Mouse (Mus musculus) cerebral cortex, adult 2 months (tissue): ENCODE results near the gene Gm43302.

Source experiments
- WGBS: fragments of 180-500 bp; shearing (Covaris S2); methylation state at CpG from one replicate; pipeline ENCODE4 v1.1.7; 2018; 5-methylcytosine and 5-hydroxymethylcytosine counted together

Gene Gm43302

DNA sequence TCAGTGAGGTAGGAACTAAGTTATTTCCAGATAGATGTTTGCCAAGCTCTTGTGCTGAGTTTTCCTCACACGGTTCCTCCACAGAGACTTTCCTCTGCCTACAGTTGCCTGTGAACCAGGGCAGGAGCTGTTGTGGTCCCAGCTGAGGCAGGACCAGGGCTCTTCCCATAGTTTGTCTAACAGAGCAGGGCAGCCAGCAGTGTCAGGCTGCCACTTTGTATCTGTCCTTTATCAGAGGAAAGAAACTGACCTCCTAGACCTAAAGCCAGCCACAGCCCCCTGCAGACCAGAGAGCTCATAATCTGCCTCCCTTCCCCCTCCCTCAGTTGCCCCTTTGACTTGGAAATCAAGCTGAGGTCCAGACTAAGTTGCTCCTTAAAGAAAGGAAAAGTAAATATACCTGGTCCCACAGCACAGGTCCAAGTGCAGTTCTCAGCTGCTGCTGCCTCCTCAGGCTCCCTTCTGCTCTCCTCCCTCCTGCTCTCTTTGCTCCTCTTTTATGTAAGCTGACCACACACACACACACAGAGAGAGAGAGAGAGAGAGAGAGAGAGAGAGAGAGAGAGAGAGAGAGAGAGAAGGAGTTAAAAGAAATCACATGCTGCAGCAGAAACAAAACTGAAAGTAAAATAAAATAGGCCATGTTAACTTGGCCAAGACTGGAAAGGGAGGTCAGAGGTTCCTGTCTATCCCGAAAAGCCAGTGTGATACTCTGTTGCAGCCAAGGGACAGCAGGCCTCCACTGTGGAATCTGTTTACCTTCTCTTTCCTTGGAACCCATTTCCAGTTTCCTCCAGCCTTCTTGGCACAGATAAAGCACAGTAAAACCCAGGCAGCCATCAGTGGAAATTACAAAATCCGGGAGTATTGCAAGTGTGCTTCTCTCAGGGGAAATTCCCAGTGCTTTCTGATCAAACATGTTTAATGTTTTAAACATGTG lies at the start of gene Gm43302, which contains the start of gene Gbp6:
Gene Gm43302, minus strand, starts transcription at position 470 of the 940 bp plus-strand sequence.
Gene Gbp6, minus strand, starts transcription at position 473 of the 940 bp plus-strand sequence.
- 36% methylated on average over 3 of the region's 3 CpGs for WGBS

DNA sequence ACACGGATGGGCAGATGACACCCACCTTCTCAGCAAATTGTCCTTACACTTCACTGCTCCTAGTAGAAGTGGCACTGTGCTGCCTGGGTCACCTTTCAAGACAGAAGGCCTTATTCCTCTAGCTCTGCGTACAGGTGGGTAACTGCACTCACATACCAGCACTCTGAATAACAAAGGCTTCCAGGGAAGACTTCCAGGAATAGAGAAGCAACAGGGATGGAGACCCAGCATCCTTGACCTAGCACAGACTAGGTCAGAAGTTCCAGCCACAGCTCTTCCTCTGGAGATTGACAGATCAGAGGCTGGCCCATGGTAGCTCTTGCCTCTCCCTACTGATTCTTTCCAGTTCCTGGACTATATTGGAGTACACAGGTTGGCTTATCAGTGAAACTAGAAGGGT lies 47.8 kb upstream of the Gm43302 start:
- WGBS: 87% methylated on average over 2 of the region's 2 CpGs

DNA sequence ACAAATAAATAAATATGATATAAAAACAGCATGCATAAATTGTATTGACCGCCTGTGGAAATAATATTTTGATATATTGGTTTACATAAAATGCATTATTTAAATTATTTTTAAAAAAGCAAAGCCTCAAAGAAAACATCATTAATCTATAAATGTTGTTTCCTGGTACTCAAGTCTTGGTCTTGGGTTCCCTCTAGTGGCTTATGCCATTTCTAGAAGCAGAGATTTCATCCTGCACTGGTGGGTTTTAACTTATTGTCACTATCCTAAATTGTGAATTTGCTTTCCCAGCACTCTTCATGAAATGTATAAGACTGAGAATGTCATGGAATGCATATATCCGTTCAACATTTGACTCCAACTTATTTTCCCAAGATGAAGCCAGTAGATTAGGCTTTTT lies 29.0 kb upstream of the Gm43302 start:
- 77% methylated on average over 2 of the region's 2 CpGs for WGBS

DNA sequence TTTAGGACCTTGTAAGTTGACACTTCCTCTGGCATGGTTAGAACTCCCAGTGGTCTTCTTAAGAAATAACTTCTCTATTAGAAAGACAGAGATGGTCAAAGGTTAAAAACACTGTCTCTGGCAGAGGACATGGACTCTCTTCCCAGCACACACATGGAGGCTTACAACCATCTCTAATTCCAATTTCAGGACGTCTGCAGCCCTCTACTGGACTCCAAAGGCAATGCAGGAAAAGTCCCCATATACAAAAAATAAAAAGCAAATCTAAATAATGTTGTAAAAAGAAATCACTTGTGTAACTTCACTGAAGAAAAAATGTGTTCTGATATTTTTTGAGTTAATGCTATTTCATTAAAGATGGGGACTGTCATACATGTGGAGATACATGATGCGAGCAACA lies 17.4 kb upstream of the Gm43302 start:
- 81% methylated on average over 2 of the region's 2 CpGs for WGBS

DNA sequence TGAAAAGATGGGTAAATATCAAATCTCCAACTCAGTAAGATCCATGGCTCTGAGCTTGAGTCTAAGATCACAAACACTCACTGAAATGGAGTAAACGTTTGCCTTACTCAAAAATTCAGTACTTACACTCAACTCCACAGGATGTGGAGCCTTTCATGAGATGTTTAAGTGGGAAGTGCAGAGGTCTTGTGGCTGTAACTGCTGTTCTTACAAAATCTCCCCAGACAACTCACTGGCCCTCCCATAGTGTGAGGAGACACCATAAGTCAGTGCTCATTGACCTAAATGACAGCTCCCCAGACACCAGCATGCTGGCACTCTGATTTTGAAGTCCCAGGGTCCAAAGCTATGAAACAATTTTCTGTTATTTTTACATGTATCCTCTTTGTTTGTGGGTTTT lies 15.7 kb upstream of the Gm43302 start:
- 66% methylated on average over 1 of the region's 1 CpGs for WGBS

DNA sequence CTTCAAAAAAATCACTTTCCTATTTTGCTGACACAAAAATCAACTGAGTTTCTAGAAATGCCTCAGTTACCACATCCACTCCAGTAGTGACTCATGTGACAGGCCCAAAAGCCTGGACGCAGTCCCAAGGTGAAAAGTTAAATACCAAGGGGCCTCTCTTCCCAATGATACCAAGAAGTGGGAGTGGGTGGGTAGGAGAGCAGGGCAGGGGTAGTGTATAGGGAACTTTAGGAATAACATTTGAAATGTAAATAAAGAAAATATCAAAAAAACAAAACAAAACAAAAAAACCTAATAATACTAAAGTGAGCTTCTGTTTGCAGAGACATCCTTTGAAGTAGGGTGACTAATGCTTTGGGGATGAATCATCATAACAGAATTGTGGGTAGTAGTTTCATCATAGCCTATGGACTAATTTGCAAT lies 12.7 kb upstream of the Gm43302 start:
- 84% methylated on average over 1 of the region's 1 CpGs for WGBS

DNA sequence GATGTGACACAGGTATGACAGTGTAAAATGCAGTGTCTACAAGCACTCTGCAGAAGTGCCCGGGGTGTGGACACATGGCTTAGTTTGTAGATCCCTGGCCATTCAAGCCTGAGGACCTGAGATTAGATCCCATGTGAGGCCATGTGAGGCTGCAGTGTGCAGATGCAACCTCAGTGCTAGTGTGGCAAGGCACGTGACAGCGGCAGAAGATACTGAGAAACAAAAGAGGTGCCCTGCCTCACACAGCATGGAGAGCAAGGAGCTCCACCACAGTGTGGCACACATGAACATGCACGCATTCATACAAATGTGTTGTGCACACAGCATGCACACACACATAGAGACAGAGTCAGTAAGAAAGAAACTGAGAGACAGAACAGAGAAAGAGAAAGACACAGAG lies 12.2 kb upstream of the Gm43302 start:
- WGBS: 95% methylated on average over 4 of the region's 4 CpGs

DNA sequence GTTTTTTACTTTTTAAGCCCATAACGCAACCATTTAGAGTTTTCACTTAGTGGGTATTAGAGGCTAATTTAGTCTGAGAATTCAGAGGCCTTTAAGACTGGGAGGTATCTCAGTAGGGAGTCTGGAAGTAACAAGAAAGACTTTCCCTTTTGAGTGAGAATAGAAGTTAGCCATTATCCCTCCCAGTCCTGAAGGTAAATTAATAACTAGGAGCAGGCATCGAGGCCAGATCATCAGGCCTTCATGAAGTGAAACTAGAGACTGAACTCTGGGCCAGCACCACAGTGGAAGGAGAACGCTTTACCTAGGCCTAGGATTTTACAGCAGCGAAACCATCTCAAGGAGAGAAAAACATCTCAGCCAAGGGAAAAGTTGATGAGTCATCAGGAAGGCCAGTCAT lies 8.5 kb upstream of the Gm43302 start:
- WGBS: 84% methylated on average over 4 of the region's 4 CpGs

DNA sequence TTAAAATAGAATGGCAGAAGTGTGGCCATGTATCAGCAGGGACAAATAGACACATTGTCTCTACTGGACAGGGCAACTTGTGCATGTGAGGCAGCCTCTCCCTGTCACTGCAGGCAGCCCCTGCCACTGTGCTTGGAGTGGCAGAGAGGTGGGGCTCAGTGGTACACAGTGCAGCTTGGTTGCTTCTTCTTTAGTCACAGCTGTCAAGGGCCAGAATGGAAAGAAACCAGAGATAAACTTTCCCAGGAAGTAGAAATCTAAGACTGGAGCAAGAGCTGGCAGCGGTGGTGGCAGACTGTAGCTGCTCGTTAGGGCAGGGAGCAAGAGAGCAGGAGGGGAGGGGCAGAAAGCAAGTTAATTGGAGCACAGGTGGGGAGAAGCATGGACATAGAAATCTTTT lies 8.0 kb upstream of the Gm43302 start:
- WGBS: 64% methylated on average over 2 of the region's 2 CpGs

DNA sequence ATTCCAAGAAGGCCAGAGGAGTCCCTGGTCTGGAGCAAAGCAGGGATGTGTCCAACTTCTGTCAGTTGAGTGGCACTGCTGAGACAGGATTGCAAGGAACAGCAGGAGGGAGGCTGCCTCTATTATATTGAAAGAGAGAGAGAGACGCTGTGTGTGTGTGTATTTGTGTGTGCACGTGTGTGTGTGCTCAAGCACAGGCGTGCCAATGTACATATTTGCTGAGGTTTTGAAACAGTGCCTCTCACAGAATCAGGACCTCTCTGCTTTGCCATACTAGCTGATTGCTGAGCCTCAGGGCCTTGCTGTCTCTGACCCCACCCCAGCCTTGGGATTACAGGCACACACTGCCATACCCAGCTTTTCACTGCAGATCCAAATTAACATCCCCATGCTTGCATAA lies 2.3 kb upstream of the Gm43302 start:
- WGBS: 91% methylated on average over 3 of the region's 3 CpGs

DNA sequence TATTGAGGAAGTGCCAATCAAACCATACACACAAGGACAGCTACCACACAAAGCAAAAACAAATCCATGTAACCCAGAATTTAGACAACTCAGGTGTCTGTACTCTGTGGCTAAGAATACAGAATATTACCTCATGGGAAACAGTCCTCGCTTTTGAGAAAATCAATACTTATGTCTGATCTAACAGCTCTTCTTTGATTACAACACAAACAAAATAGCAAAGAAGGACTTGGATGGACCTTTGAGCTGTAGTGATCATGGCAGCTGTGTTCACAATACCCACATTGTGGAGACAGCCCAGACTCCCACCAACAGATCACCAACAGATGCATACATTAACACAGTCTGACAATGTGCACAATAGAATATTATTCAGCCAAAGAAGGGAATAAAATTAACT lies 1.0 kb downstream of the Gm43302 start:
- 89% methylated on average over 1 of the region's 1 CpGs for WGBS

DNA sequence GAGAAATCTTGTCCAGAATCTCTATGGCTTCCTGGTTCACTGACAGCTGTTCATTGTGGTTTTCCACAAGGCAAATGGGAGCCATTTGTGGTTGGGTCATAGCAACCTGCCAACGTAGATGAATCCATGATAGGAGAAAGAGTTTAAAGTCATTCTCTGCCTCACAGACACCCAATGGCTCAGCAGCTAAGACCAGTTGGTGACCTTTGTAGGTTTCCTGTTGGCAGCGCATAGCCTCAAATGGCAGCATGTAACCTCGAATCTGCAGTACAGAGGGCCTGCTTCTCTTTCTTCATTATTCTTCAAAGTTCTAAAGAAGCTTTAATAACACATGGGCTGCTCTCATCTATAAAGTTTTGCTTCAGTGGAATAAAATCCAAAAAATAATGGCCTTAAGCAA lies 2.6 kb downstream of the Gm43302 start:
- 90% methylated on average over 3 of the region's 3 CpGs for WGBS

DNA sequence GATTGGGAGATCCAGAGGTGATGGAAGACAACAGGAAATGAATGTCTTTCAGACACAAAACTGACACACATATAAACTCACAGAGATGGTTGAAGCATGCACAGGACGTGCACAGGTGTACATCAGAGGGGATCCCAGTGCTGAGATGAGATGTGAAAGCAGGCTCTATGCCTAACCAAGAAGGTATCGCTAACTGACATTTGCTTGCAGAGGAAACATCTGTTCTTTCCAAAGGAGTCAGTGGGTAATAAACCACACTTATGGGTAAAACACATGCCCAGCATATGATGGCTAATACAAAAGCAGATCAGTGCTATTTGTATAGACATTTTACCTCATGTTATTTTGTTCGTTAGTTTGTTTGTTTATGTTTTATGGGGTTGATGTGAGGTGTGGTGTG lies 32.8 kb downstream of the Gm43302 start:
- WGBS: no CpG with 5 or more reads among the region's 3 CpGs

DNA sequence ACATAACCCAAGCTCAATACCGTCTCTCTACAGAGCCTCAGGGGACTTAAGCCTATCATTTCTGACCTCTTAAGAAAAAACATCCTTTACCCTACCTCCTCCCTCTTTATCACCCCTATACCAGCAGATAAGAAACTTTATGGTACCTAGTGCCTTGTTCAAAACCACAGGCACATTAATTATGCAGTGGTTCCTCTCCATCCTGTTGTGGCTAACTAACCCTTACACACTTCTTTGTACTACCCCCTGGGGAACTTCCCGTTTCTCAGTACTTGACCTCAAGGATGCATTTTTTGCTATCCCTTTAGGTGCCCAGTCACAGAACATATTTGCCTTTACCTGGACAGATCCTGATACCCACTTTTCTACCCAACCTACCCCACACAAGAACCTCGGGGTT lies 48.8 kb downstream of the Gm43302 start:
- 82% methylated on average over 3 of the region's 3 CpGs for WGBS

DNA sequence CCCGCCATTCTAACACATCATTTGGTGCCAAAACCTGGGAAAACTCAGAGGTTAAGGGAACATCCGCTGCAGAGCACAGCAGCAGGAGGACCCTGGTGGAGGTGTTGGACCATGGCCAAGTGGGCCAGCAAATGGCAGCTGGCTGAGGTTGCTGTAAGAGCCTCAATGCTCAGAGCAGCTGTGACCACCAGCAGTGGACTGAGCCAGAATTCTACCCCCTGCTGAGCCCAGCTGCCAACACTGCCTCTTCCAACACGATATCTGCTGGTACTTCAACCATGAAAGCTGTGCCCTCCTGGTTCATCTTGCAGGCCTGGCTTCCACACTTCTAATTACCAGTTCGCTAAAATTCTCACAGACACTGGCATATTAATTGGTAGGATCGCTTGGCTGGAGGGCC lies 52.5 kb downstream of the Gm43302 start:
- WGBS: 69% methylated on average over 5 of the region's 5 CpGs

DNA sequence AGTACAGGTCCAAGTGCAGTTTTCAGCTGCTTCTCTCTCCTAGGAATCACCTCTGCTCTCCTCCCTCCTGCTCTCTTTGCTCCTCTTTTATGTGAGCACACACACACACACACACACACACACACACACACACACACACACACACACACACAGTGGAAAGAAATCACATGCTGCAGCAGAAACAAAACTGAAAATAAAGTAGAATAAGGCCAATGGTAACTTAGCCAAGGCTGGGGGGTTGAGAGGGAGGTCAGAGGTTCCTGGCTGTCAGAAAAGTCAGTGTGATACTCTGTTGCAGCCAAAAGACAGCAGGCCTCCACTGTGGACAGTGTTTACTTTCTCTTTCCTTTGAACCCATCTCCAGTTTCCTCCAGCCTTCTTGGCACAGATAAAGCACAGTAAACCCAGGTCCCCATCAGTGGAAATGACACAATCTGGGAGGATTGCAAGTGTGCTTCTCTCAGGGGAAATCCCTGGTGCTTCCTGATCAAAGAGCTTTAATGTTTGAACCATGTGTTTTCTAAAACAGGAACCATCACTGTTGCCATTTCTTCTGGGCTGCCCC lies 53.9 kb downstream of the Gm43302 start, which contains the start of gene Gbp10:
Gene Gbp10, minus strand, starts transcription at position 51 of the 565 bp plus-strand sequence.

DNA sequence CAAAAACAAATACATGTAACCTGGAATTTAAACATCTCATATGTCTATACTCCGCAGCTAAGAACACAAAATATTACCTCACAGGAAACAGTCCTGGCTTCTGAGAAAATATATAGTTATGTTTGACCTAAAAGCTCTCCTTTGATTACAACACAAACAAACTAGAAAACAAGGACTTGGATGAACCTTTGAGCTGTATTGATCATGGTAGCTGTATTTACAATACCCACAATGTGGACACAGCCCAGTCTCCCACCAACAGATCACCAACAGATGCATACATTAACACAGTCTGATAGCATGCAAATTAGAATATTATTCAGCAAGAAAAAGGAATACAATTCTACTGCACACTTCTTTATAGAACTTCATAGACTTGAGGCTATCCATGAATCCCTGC lies 55.1 kb downstream of the Gm43302 start:
- 98% methylated on average over 1 of the region's 1 CpGs for WGBS

DNA sequence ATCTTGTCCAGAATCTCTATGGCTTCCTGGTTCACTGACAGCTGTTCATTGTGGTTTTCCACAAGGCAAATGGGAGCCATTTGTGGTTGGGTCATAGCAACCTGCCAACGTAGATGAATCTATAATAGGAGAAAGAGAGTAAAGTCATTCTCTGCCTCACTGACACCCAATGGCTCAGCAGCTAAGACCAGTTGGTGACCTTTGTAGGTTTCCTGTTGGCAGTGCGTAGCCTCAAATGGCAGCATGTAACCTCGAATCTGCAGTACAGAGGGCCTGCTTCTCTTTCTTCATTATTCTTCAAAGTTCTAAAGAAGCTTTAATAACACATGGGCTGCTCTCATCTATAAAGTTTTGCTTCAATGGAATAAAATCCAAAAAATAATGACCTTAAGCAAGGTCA lies 57.5 kb downstream of the Gm43302 start:
- 95% methylated on average over 3 of the region's 3 CpGs for WGBS

DNA sequence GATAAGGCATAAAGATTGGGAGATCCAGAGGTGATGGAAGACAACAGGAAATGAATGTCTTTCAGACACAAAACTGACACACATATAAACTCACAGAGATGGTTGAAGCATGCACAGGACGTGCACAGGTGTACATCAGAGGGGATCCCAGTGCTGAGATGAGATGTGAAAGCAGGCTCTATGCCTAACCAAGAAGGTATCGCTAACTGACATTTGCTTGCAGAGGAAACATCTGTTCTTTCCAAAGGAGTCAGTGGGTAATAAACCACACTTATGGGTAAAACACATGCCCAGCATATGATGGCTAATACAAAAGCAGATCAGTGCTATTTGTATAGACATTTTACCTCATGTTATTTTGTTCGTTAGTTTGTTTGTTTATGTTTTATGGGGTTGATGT lies 84.5 kb downstream of the Gm43302 start:
- 86% methylated on average over 1 of the region's 3 CpGs for WGBS

DNA sequence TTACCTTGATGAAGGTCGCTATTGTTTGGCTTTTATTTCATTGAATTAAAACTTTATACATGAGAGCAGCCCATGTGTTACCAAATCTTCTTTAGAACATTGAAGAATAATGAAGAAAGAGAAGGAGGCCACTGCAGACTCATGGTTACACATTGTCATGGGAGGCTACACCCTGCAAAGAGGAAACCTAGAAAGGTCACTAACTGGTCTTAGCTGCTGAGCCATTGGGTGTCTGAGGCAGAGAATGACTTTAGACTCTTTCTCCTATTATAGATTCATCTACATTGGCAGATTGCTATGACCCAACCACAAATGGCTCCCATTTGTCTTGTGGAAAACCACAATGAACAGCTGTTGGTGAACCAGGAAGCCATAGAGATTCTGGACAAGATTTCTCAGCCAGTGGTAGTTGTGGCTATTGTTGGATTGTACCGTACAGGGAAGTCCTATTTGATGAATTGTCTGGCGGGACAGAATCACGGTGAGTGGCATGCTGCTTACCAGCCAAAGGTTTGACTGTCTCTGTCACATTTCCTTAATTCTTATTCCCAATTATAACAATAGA lies 92.6 kb downstream of the Gm43302 start:
- 89% methylated on average over 4 of the region's 4 CpGs for WGBS

DNA sequence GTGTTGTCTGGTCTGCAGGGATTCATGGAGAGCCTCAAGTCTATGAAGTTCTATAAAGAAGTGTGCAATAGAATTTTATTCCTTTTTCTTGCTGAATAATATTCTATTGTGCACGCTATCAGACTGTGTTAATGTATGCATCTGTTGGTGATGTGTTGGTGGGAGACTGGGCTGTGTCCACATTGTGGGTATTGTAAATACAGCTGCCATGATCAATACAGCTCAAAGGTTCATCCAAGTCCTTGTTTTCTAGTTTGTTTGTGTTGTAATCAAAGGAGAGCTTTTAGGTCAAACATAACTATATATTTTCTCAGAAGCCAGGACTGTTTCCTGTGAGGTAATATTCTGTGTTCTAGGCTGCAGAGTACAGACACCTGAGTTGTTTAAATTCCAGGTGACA lies 94.3 kb downstream of the Gm43302 start:
- 94% methylated on average over 1 of the region's 1 CpGs for WGBS

DNA sequence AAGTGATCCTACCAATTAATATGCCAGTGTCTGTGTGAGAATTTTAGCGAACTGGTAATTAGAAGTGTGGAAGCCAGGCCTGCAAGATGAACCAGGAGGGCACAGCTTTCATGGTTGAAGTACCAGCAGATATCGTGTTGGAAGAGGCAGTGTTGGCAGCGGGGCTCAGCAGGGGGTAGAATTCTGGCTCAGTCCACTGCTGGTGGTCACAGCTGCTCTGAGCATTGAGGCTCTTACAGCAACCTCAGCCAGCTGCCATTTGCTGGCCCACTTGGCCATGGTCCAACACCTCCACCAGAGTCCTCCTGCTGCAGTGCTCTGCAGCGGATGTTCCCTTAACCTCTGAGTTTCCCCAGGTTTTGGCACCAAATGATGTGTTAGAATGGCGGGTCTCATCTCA lies 97.2 kb downstream of the Gm43302 start:
- WGBS: 77% methylated on average over 5 of the region's 5 CpGs

DNA sequence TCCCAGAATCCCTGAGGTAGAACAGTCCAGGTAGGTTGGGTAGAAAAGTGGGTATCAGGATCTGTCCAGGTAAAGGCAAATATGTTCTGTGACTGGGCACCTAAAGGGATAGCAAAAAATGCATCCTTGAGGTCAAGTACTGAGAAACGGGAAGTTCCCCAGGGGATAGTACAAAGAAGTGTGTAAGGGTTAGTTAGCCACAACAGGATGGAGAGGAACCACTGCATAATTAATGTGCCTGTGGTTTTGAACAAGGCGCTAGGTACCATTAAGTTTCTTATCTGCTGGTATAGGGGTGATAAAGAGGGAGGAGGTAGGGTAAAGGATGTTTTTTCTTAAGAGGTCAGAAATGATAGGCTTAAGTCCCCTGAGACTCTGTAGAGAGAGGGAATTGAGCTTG lies 101.0 kb downstream of the Gm43302 start:
- WGBS: 87% methylated on average over 2 of the region's 2 CpGs
